Mouse (Mus musculus) adrenal gland, adult 2 months (tissue): Measurements from ENCODE around the gene Vapa. TPM values are rescaled to one million over a fixed set of nuclear protein-coding genes. Genes with fewer than 3 reads are reported as not detected.
"Not testable (repeated sequence)": the region's sequence is repeated elsewhere in the genome, so short reads cannot be mapped to it uniquely, and the experiment has no call there.

ENCODE experiments used
- DNase-seq: peaks from one replicate; pipeline ENCODE4 v3.0.0; 2021
- polyA plus RNA-seq: library from polyadenylated mRNA; depleted of rRNA; stranded (reverse); fragments of >200 nt; gene quantifications from 2 replicates; pipeline ENCODE4 v1.2.3, GENCODE M21; 2012; rRNA removed
- total RNA-seq, 2 experiments: library from RNA; stranded (reverse); gene quantifications; 2 replicates each; pipeline ENCODE4 v1.2.3; 2021

The Vapa gene
- total and polyA plus RNA-seq, 3 experiments, result 131 to 211 (median 133) TPM

DNA sequence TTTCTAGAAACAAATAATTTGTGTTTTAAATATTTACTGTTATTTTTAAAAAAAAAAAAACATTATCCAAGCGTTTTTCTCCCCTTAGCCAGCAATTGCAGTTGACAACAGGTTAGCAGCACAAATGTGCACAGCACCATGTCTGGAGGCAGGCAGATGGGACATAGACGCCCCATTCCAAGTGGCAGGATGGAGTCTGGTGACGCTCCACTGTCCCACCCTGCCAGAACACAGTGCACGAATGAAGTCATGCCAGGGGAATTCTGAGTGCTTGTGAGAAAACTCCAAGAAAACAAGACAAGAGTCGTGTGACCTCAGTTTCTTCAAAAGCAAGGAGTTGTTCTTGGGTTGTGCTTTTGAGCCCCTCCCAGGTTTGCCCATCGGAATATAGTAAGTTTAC, 50.0 kb downstream of the Vapa start:
- DNase-seq, result no peak

DNA sequence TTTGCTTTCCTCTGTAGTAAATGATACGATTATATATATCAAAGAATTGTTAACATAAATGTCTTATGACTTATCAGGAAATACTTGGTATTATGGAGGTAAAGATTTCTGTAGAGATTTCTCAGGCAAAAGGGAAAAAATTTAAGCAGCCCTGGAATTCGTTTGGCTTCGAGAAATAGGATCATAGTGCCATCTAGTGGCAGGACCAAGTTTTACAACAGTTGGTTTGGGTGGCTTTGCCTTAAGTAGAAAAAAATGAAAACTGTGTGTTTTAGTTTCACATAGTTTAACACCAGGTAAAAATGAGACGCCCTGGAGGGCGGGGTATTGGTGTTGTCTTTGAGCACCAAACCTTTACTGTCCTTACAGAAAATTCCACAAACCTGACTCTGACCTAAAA, 50.6 kb downstream of the Vapa start:
- peak; percentile 28 for DNase-seq

DNA sequence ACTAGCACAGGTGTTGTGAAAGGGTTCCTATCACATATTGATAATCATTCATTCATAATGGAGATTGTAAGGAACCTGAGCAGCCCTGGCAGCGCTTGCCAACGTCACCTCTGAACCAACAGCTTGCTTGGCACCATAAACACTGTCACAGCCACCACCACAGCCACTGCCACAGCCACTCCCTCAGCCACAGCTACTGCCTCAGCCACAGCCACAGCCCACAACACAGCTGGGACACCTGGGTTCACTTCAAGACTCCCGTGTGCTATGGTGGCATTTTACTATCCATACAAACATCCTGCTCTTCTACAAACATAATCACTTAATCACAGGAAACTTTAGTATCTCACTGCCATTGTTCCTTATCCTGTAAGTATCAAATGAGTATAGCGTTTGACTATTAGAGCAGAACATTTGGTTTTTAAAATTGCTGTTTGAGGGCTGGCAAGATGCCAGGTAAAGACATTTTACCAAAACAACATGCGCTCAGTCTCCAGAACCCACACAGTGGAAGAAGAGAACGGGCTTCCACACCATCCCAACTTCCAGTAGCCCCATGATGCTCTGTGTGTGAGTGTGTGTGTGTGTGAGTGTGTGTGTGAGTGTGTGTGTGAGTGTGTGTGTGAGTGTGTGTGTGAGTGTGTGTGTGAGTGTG, 51.9 kb downstream of the Vapa start:
- DNase-seq, result no peak

DNA sequence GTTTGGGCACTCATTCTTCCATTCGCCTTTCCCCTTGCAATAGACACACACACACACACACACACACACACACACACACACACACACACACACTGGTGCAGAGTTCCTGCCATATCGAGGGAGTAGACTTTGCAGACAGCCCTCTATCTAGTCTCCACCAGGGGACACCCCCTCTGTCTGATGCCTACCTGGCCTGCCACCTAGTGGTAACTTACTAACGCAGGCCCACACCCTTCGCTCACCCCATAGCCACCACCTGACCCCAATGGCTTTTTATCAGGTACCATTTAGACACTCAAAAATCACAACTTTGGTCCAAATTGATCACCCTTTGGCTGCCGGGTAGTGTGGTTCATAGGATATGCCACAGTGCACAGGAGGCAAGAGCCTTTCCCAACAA, 54.1 kb downstream of the Vapa start:
- DNase-seq, result peak; percentile 22

DNA sequence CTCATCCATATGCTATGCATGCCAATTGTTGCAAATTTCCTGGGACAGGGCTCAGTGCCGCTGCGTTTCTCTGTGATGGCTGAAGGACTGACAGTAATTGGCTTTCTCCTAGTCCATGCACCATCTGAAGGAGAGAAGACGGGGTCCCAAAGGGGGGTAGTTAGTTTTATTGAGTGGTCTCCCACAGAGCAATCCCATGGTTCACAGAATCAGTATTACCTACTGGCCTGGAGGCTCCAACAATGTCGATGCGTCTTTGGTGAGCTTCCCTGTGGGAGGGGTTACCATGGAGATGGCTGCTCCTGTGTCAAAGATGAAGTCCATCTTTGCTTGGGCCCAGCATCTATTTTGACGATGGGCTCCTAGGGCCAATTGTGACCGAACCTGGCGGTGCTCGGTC, 54.6 kb downstream of the Vapa start:
- no peak for DNase-seq

DNA sequence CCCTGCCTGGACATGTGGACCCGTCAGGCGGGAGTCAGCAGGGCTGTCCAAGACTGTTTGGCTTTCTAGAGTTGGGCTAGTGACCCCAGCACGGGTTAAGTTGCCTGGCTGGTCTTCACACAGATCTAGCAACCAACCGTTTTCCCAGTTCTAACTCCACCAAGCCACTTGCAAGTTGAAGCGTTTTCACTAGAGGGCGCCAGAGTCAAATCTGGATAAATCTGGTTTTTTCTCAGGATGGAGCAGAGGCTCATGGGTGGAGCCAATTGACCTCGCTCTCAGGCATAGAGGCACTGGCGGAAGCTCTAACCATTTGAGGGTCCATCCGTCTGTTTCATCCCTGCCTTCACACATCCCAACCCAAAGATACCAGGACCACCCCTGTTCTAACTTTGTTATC, 55.1 kb downstream of the Vapa start:
- peak; percentile 67 for DNase-seq

DNA sequence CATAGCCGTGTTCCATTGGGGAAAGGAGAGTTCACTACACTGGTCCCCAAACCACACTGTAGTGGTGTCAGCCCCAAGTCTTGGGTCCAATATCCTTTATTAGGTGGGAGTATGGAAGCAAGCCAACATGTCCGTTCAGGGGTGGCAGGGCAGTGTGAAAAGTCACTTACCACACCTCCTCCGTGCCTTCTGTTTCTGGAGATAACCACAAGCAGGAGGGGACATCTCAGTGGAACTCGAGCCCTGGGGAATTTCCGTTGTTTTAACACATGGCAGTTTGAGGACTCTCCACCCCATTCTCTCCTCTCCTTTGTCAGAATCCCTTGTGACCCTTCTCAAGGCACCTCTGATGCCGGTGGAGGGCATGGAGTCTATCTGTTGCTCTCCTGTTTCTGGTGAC, 56.1 kb downstream of the Vapa start:
- no peak for DNase-seq

DNA sequence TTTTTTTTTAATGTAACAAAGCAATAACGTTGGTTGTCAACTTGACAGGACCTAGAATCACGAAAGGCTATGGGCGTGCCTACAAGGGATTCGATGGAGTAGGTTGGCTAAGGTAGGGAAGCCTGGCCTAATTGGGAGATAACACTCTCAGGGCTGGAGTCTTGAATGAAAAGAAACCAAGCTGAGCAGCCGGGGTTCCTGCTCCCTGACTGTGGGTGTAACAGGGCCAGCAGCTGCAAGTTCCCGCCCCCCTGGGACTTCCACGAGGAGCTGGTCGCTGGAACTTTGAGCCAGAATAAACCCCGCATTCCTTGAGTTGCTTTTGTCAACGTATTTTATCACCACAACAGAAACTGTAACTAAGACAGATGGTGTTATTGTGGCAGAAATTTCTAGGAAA, 56.6 kb downstream of the Vapa start:
- DNase-seq, result no peak

DNA sequence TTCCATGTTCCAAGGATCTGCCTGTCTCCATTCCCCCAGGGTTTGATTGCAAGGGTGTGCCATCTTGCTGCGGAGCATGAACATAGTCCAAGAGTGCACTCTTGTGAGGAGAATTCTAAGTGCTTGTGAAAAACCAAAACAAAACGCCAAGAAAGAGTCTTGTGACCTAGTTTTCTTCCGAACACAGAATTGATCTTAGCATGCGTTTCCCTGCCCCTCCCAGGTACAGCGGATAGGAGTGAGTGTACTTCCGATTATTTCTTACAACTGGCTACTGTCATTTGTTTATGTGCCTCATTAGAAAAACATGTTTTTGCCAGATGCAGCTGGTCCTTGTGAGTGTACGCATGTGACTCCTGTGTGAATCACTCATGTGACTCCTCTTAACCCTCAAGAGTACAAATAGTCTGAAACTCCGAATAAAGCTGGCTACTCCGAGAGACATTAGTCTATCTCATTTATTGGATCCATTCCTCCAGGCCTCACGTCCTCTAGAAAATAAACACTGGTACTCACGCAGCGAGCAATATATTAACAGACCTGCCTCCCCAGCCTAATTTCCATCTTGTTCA, 60.8 kb downstream of the Vapa start:
- no peak for DNase-seq

DNA sequence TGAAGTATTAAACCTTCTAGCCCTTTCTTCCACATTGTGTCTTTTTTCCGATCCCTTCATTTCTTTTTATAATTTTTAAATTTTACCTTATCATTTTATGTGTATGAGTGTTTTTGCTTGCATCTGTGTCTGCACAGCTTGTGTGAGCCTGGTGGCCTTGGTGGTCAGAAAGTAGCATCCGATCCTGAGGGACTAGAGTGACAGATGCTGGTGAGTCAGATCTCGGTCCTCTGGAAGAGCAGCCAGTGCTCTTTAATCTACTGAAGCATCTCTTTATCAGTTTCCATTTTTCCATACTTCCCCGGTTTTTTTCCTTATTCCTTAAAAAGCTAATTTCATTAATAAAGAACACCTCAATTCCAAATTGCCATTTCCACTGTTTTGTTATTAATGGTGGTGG, 63.0 kb downstream of the Vapa start:
- peak; percentile 25 for DNase-seq

DNA sequence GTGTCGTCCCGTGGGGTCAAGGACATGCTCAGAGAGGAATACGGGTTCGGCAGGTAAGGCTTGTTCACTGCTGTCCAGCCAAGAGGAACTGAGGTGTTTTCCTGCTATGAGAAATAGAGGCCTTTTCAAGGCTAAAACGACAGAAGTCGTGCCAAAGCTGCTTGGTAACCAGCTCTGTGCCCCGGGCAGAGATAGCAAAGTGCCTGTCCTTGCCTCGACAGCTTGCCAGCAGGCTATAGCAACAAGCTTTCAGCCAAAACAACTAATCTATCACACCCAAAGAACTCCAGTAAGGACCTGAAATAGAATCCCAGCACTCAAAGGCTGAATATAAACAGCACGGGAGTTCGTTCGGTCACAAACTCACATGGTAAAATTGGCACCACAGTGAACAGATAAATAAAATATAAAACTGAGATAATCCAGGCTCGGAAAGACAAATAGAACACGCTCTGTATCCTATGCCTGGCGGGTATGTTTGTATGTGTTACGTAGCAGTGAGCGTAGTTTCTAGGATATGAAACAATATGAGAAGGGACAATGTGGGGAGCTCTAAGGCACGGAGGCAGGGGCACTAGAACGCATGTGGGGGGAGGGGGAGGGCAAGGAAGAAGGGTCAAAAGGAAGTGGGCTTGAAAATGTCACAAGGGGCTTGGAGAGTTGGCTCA, 64.5 kb downstream of the Vapa start:
- peak; percentile 56 for DNase-seq

DNA sequence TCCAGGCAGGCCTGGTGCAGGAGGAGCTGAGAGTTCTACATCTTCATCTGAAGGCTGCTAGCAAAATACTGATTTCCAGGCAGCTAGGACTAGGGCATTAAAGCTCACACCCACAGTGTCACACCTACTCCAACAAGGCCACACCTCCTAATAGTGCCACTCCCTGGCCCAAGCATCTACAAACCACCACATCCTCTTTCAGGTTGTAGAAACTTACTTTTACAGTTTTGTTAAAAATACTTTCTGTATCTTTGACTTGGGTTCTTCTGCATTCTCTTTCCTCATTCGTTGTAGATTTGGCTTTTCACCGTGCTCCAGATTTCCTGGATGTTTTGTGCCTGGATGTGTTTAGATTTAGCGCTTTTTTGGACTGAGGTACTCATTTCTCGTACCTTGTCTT, 67.1 kb downstream of the Vapa start:
- DNase-seq, result not testable (repeated sequence)

DNA sequence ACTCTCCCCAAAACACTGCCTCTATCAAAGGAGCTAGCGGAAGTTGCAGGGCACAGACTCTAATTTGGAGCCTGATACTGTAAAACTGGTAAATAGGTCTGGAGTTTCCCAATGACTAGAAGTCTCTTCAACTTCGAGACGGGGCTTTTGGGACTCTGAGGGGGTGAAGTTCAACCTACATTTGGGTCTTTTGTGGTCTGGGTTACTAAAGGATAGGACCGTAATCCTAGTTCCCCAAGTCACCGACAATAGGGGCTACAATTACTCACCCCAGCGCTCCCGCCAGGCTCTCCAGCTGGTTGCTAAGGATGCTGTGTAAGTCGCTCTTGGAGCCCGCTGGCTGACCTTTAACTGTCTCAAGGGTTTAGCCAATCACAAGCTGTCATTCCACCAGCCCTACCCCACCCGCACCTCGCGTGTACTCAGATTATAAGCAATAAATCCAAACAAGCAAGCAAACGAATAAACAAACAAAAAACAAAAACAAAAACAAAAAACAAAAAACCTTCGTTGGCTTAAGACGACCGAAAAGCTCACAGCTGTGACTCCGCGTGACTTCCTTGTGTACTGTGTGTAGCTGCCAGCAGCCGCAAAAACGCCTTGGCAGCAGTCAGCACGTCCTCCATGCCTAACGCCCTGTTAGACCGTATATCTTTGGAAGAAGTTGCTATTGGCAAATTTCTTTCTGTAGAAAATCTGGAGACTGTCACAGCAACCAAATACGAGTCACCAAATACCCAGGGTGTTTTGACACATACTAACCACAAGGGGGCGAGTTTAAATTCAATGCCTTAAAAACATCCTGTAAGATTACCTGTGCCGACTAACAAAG, 72.7 kb downstream of the Vapa start, which contains the start of gene Tmem232:
Tmem232 (minus strand) TSS at position 342 of the 832 bp plus-strand sequence.
- DNase-seq, result peak; percentile 34

DNA sequence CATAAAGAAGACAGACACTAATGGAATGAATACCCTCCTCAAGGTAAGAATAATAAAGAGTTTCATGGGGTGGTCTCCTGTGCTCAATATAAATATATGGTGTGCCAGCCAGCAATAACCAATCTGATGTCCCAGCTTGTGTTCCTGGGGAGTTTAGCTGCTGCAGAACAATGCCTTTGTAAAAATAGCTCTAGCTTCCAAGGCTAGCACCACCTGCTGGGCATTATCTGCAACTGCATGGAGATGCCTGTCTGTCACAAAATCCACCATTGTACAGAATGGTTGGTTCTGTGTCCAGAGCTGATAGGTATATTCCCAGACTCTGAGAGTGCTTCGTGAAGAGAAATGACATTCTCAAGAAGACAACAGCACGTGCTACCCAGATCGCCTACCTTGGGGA, 77.2 kb downstream of the Vapa start:
- peak; percentile 40 for DNase-seq

DNA sequence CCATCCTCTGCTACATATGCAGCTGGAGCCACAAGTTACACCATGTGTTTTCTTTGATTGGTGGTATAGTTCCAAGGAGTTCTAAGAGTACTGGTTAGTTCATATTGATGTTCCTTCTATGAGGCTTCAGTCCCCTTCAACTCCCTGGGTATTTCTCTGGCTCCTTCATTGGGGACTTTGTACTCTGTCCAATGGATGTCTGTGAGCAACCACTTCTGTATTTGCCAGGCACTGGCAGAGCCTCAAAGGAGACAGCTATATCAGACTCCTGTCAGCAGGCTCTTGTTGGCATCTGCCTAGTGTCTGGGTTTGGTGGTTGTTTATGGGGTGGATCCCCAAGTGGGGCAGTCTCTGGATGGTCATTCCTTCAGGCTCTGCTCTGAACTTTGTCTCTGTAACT, 81.0 kb downstream of the Vapa start:
- DNase-seq, result not testable (repeated sequence)

Other genes starting within 250 kb of the Vapa start
- gene Tmem232, start 72.8 kb downstream of the Vapa start, total RNA-seq, result not detected
- not detected in 2 replicates for gene Tmem232, start 72.8 kb downstream of the Vapa start, polyA plus RNA-seq
- 10 to 100 TPM; 12.8 to 40.9 TPM for gene Txndc2, start 28.6 kb upstream of the Vapa start, total RNA-seq
- gene Txndc2, start 28.6 kb upstream of the Vapa start, polyA plus RNA-seq, result 0.19 and 0.61 TPM in 2 replicates
- 10 to 100 TPM; 36.7 to 48.2 TPM for gene Rab31, start 159.2 kb upstream of the Vapa start, total RNA-seq
- gene Rab31, start 159.2 kb upstream of the Vapa start, polyA plus RNA-seq, result 15.9 and 16.7 TPM in 2 replicates
- gene Ppp4r1, start 169.0 kb upstream of the Vapa start, total RNA-seq, result 10 to 100 TPM; 59.2 to 60.7 TPM
- gene Ppp4r1, start 169.0 kb upstream of the Vapa start, polyA plus RNA-seq, result 19.1 and 24.9 TPM in 2 replicates